Mouse (Mus musculus) lung, embryonic 14.5 days (tissue): Measurements from ENCODE around the gene Fgf12. TPM values are rescaled to one million over a fixed set of nuclear protein-coding genes. Genes with fewer than 3 reads are reported as not detected.
A peak's percentile ranks its signal among the peaks of the same experiment; 100 is the strongest.

Experiments
- ATAC-seq: fragments of 200-750 bp; cut with Nextera tagmentation; 2 replicates; pipeline ENCODE4 v1.8.0; 2017; ENCODE audit warnings: mild to moderate bottlenecking, moderate TSS enrichment, moderate library complexity; ENCODE audit not compliant: insufficient read depth
- DNase-seq: peaks from one replicate; pipeline ENCODE4 v3.0.0-alpha.2; 2015
- H3K27ac ChIP-seq: fragments of 300-500 bp; sonication (generic); 2 replicates; pipeline ENCODE4 v1.5.1; 2014; ENCODE audit warnings: low read depth, mild to moderate bottlenecking, moderate library complexity
- H3K27me3 ChIP-seq: fragments of 300-500 bp; sonication (generic); 2 replicates; pipeline ENCODE4 v1.6.1; 2014; ENCODE audit warnings: low read length, control low read depth; ENCODE audit not compliant: insufficient read depth
- H3K36me3 ChIP-seq: fragments of 300-500 bp; sonication (generic); 2 replicates; pipeline ENCODE4 v1.6.1; 2014; ENCODE audit warnings: control low read depth; ENCODE audit not compliant: insufficient read depth
- H3K4me1 ChIP-seq: fragments of 300-500 bp; sonication (generic); 2 replicates; pipeline ENCODE4 v1.6.1; 2014; ENCODE audit warnings: antibody characterized with exemption, control low read depth; ENCODE audit not compliant: insufficient read depth
- H3K4me2 ChIP-seq: fragments of 300-500 bp; sonication (generic); 2 replicates; pipeline ENCODE4 v1.6.1; 2014; ENCODE audit warnings: mild to moderate bottlenecking
- H3K4me3 ChIP-seq: fragments of 300-500 bp; sonication (generic); 2 replicates; pipeline ENCODE4 v1.5.1; 2014; ENCODE audit warnings: low read depth, low read length
- H3K9ac ChIP-seq: fragments of 300-500 bp; sonication (generic); 2 replicates; pipeline ENCODE4 v1.6.1; 2014
- H3K9me3 ChIP-seq: fragments of 300-500 bp; sonication (generic); 2 replicates; pipeline ENCODE4 v1.6.1; 2016; ENCODE audit warnings: low read depth, low read length, control low read depth
- CTCF ChIP-seq: IDR thresholded peaks from 2 replicates; pipeline ENCODE4 v1.5.1; 2016; ENCODE audit warnings: antibody characterized with exemption, low read depth
- WGBS: fragments of 180-500 bp; shearing (Covaris S2); extraction: QIAGEN DNeasy Blood & Tissue Kit; methylation state at CpG from one replicate; pipeline ENCODE4 v1.1.7; 2014; 5-methylcytosine and 5-hydroxymethylcytosine counted together
- polyA plus RNA-seq: library from polyadenylated mRNA; unstranded; fragments of >200 nt; fragmentation: Nextera tagmentation; extraction: Ambion mirVana; gene quantifications from 2 replicates; pipeline ENCODE4 v1.2.1, GENCODE M21; 2014

Fgf12 gene
- polyA plus RNA-seq, 1 experiment from 2014 or later = 1.6 TPM

- Histone ChIP-seq H3K4me1 (no peaks in the 10 kb centered on the region), H3K36me3 (no peaks in the 10 kb centered on the region), H3K4me3 (no peak overlapping the region), H3K9ac (no peak overlapping the region), H3K4me2 (no peak overlapping the region), H3K9me3 (no peaks in the 10 kb centered on the region), H3K27me3 (no peaks in the 10 kb centered on the region), H3K27ac (no peak overlapping the region)
- no peak for TF ChIP-seq CTCF
- 55% methylated on average over 4 of the region's 4 CpGs for WGBS
- DNase-seq (no peak), ATAC-seq (no peak)
Observed at GRCm38 (mm10) chr16:28402701-28403100, 350.2 kb downstream of the Fgf12 start.

GRCm38 (mm10) chr16:28391283-28391682 lies 361.6 kb downstream of the Fgf12 start:
- Histone ChIP-seq H3K27me3 (no peaks in the 10 kb centered on the region), H3K9me3 (no peaks in the 10 kb centered on the region), H3K27ac (no peak overlapping the region), H3K9ac (no peak overlapping the region), H3K4me3 (no peak overlapping the region), H3K36me3 (no peaks in the 10 kb centered on the region), H3K4me1 (no peaks in the 10 kb centered on the region), H3K4me2 (no peak overlapping the region)
- TF ChIP-seq CTCF = no peak
- ATAC-seq (no peak), DNase-seq (no peak)
- WGBS = 81% methylated on average over 5 of the region's 5 CpGs

DNA sequence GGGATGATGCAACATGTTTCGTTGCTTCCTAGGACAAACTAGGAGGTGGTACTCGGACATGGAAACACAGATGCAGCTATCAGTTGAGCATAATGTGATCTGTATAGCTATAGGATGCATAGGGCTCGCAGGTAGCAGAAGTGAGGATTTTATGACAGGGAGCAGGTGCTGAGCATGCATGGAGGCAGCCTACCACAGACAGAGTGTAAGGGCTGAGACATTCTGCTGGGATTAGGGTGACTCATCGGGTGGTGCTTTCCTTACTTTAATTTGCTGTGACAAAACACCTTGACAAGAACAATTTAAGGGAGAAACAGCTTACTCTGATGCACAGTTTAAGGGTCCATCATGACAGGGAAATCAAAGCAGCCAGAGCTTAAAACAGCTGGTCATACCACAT lies 363.8 kb downstream of the Fgf12 start:
- DNase-seq = no peak
- 71% methylated on average over 4 of the region's 4 CpGs for WGBS
- no peak for ATAC-seq
- Histone ChIP-seq H3K4me3 (no peak overlapping the region), H3K4me2 (no peak overlapping the region), H3K36me3 (no peaks in the 10 kb centered on the region), H3K9ac (no peak overlapping the region), H3K27ac (no peak overlapping the region), H3K27me3 (no peaks in the 10 kb centered on the region), H3K4me1 (no peaks in the 10 kb centered on the region), H3K9me3 (no peaks in the 10 kb centered on the region)
- no peak for TF ChIP-seq CTCF

DNA sequence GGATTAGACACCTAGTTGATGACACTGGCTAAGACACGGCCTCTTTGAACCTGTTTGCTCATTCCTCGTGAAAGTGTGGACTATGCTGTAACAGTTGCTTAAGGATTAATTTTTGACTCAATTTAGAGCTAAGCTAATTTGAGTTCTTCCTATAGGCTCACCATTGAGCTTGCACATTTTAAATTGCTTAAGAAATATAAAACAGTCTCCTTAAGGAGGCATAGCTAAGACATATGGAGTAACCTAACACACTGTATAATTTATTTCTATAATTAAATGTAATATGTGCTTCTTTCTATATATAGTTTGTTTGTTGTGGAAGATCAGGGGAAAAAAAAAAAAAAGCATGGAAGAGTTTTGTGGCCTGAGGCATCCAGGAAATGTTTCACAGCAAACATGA lies 378.1 kb downstream of the Fgf12 start:
- H3K4me2 ChIP-seq = no peak overlapping the region
- no peak for TF ChIP-seq CTCF
- WGBS = 61% methylated on average over 2 of the region's 2 CpGs

GRCm38 (mm10) chr16:28373311-28373710 lies 379.6 kb downstream of the Fgf12 start:
- TF ChIP-seq CTCF = no peak
- Histone ChIP-seq H3K4me1 (no peaks in the 10 kb centered on the region), H3K27me3 (no peaks in the 10 kb centered on the region), H3K9ac (no peak overlapping the region), H3K4me2 (no peak overlapping the region), H3K4me3 (no peak overlapping the region), H3K9me3 (no peaks in the 10 kb centered on the region), H3K36me3 (no peaks in the 10 kb centered on the region), H3K27ac (no peak overlapping the region)
- ATAC-seq (no peak), DNase-seq (no peak)

More for the DNA sequence above, 378.1 kb downstream of the Fgf12 start:
- no peak overlapping the region for H3K9ac ChIP-seq
- H3K9me3 ChIP-seq = no peaks in the 10 kb centered on the region
- H3K4me3 ChIP-seq = no peak overlapping the region
- no peaks in the 10 kb centered on the region for H3K4me1 ChIP-seq
- DNase-seq (no peak), ATAC-seq (no peak)
- no peaks in the 10 kb centered on the region for H3K36me3 ChIP-seq
- no peak overlapping the region for H3K27ac ChIP-seq
- H3K27me3 ChIP-seq = no peaks in the 10 kb centered on the region

GRCm38 (mm10) chr16:28350624-28351023 lies 402.2 kb downstream of the Fgf12 start:
- 21% methylated on average over 2 of the region's 2 CpGs for WGBS
- Histone ChIP-seq H3K4me1 (no peaks in the 10 kb centered on the region), H3K36me3 (no peaks in the 10 kb centered on the region), H3K9ac (no peak overlapping the region), H3K27ac (no peak overlapping the region), H3K4me2 (no peak overlapping the region), H3K9me3 (no peaks in the 10 kb centered on the region), H3K27me3 (no peaks in the 10 kb centered on the region), H3K4me3 (no peak overlapping the region)
- peak; percentile 40 for DNase-seq
- peak; percentile 60; the same call in 1 of the 2 replicates for ATAC-seq
- no peak for TF ChIP-seq CTCF

GRCm38 (mm10) chr16:28345323-28345722 lies 407.5 kb downstream of the Fgf12 start:
- peak; percentile 63 for DNase-seq
- H3K4me3 ChIP-seq = no peak overlapping the region
- no peaks in the 10 kb centered on the region for H3K27me3 ChIP-seq
- no peak overlapping the region for H3K4me2 ChIP-seq
- no peak overlapping the region for H3K27ac ChIP-seq
- no peaks in the 10 kb centered on the region for H3K9me3 ChIP-seq
- 37% methylated on average over 6 of the region's 6 CpGs for WGBS
- no peak for TF ChIP-seq CTCF
- ATAC-seq = peak; percentile 82; the same call in 1 of the 2 replicates
- H3K9ac ChIP-seq = no peak overlapping the region
- H3K4me1 ChIP-seq = no peaks in the 10 kb centered on the region
- no peaks in the 10 kb centered on the region for H3K36me3 ChIP-seq

DNA sequence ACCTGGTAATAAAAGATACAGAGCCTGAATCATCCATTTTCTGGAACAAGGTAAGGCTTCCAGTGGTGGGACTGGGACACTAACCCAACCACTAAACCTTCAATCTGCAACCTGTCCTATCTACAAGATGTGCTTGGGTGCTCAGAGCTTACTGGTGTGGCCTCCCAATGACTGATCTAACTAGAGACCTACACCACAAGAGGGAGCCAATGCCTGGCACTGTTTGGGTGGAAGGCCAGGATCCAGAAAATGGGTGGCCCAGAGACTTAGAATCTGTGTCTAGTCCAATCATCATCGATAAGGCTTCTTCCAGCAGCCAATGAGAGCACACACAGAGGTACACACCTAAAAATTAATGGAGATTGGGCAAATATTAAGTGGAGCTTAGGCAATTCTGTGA lies 414.9 kb downstream of the Fgf12 start:
- WGBS = 92% methylated on average over 1 of the region's 1 CpGs
- H3K9me3 ChIP-seq = no peaks in the 10 kb centered on the region
- no peak for DNase-seq
- H3K36me3 ChIP-seq = no peaks in the 10 kb centered on the region
- TF ChIP-seq CTCF = peak; percentile 35
- H3K27me3 ChIP-seq = no peaks in the 10 kb centered on the region
- H3K27ac ChIP-seq = no peak overlapping the region
- no peak overlapping the region for H3K4me3 ChIP-seq
- no peak overlapping the region for H3K9ac ChIP-seq
- no peak for ATAC-seq
- no peaks in the 10 kb centered on the region for H3K4me1 ChIP-seq
- H3K4me2 ChIP-seq = no peak overlapping the region
